8 mouse cellular contexts compared by ENCODE assay signal in genomic region chr8:84634849-84635304, GRCm38 (mm10). TPM values are rescaled to one million over a fixed set of nuclear protein-coding genes. Genes with fewer than 3 reads are reported as not detected.
DNase-seq lines count a peak whose midpoint lies in the region; ATAC-seq lines count a peak whose summit lies in the region.

No protein-coding gene starts in this region.

- H3K4me3 ChIP-seq in heart, embryonic 11.5 days (ENCODE audit: low read depth, low read length): no peak overlapping the region
- H3K4me3 ChIP-seq in embryonic facial prominence, embryonic 12.5 days: no peak overlapping the region
- H3K4me3 ChIP-seq in heart, embryonic 12.5 days: no peak overlapping the region
- no peak overlapping the region for H3K4me3 ChIP-seq in midbrain, embryonic 12.5 days

- H3K36me3 ChIP-seq in heart, embryonic 11.5 days (ENCODE audit: control insufficient read depth, insufficient read depth, low read length): no peaks in the 10 kb centered on the region
- no peaks in the 10 kb centered on the region for H3K36me3 ChIP-seq in embryonic facial prominence, embryonic 12.5 days
- no peaks in the 10 kb centered on the region for H3K36me3 ChIP-seq in heart, embryonic 12.5 days
- peaks cover 8% of the 10 kb centered on the region; the same call in 1 of the 2 replicates for H3K36me3 ChIP-seq in midbrain, embryonic 12.5 days

- no peak overlapping the region for H3K9ac ChIP-seq in heart, embryonic 11.5 days (ENCODE audit: low read depth, low read length)
- peak overlapping the region; percentile 51 for H3K9ac ChIP-seq in embryonic facial prominence, embryonic 12.5 days
- peak overlapping the region; percentile 54 for H3K9ac ChIP-seq in heart, embryonic 12.5 days
- peak overlapping the region; percentile 48; the same call in 1 of the 2 replicates for H3K9ac ChIP-seq in midbrain, embryonic 12.5 days (replicated peaks)

- H3K9me3 ChIP-seq in heart, embryonic 11.5 days (replicated peaks; ENCODE audit: control insufficient read depth, low read length): no peaks in the 10 kb centered on the region
- H3K9me3 ChIP-seq in embryonic facial prominence, embryonic 12.5 days: no peaks in the 10 kb centered on the region
- H3K9me3 ChIP-seq in heart, embryonic 12.5 days (replicated peaks): no peaks in the 10 kb centered on the region; the same call in 1 of the 2 replicates
- H3K9me3 ChIP-seq in midbrain, embryonic 12.5 days: no peaks in the 10 kb centered on the region

- no peak overlapping the region for H3K27ac ChIP-seq in heart, embryonic 11.5 days (ENCODE audit: low read depth, low read length)
- H3K27ac ChIP-seq in embryonic facial prominence, embryonic 12.5 days: peak overlapping the region; percentile 77
- H3K27ac ChIP-seq in heart, embryonic 12.5 days (ENCODE audit: poor library complexity, severe bottlenecking): no peak overlapping the region
- H3K27ac ChIP-seq in midbrain, embryonic 12.5 days (replicated peaks): peak overlapping the region; percentile 84

- 42% methylated on average over 9 of the region's 9 CpGs for WGBS in heart, embryonic 11.5 days (ENCODE audit: insufficient replicate concordance)
- 45% methylated on average over 9 of the region's 9 CpGs for WGBS in embryonic facial prominence, embryonic 12.5 days
- 45% methylated on average over 9 of the region's 9 CpGs for WGBS in heart, embryonic 12.5 days
- 26% methylated on average over 9 of the region's 9 CpGs for WGBS in midbrain, embryonic 12.5 days

- H3K4me1 ChIP-seq in heart, embryonic 11.5 days (ENCODE audit: control insufficient read depth, insufficient read depth, low read length): peaks cover 27% of the 10 kb centered on the region; the same call in 1 of the 2 replicates
- peaks cover 30% of the 10 kb centered on the region for H3K4me1 ChIP-seq in embryonic facial prominence, embryonic 12.5 days
- H3K4me1 ChIP-seq in heart, embryonic 12.5 days (replicated peaks): peaks cover 36% of the 10 kb centered on the region
- peaks cover 40% of the 10 kb centered on the region for H3K4me1 ChIP-seq in midbrain, embryonic 12.5 days

- ATAC-seq in heart, embryonic 11.5 days (replicated peaks; ENCODE audit: insufficient number of reproducible peaks, low FRiP score, low TSS enrichment): no peak
- no peak for ATAC-seq in embryonic facial prominence, embryonic 12.5 days (ENCODE audit: insufficient number of reproducible peaks, insufficient read depth, low FRiP score, low TSS enrichment)
- ATAC-seq in heart, embryonic 12.5 days (ENCODE audit: insufficient number of reproducible peaks, low FRiP score): no peak
- ATAC-seq in midbrain, embryonic 12.5 days (ENCODE audit: low FRiP score, low read depth): peak; percentile 25

- H3K27me3 ChIP-seq in heart, embryonic 11.5 days (ENCODE audit: control insufficient read depth, insufficient read depth, low read length): no peaks in the 10 kb centered on the region
- H3K27me3 ChIP-seq in embryonic facial prominence, embryonic 12.5 days: no peaks in the 10 kb centered on the region
- H3K27me3 ChIP-seq in heart, embryonic 12.5 days (replicated peaks): 0 out of 2 replicates have a peak, but pooled peaks cover 3% of the 10 kb centered on the region
- no peaks in the 10 kb centered on the region for H3K27me3 ChIP-seq in midbrain, embryonic 12.5 days

- DNase-seq in heart, adult 11 months: peak; percentile 97
- DNase-seq in adrenal gland, adult (ENCODE audit: inconsistent age in 2 of 2, low spot score in 1 of 2): peak; percentile 73 to 92
- DNase-seq in natural killer cell, adult 2 months (ENCODE audit: low spot score in 2 of 2): no peak
- no peak for DNase-seq in spleen, postnatal 4 days (ENCODE audit: low spot score in 2 of 2)

- H3K4me2 ChIP-seq in heart, embryonic 11.5 days: no peak overlapping the region
- no peak overlapping the region for H3K4me2 ChIP-seq in embryonic facial prominence, embryonic 12.5 days (replicated peaks)
- 0 out of 2 replicates have a peak overlapping the region, but pooled peaks have one; percentile 11 for H3K4me2 ChIP-seq in heart, embryonic 12.5 days
- H3K4me2 ChIP-seq in midbrain, embryonic 12.5 days (replicated peaks): peak overlapping the region; percentile 13; the same call in 1 of the 2 replicates

RNA-seq across cellular contexts. Expression of gene Ier2, which starts 27.8 kb away (rescaled TPM):
- 52.3 and 55.9 TPM in 2 replicates for polyA plus RNA-seq in heart, embryonic 11.5 days (2014; fragmentation: Nextera tagmentation; extraction: Ambion mirVana)
- 94.5 and 97.0 TPM in 2 replicates for polyA plus RNA-seq in embryonic facial prominence, embryonic 12.5 days (2016; fragmentation: Nextera tagmentation; extraction: Ambion mirVana)
- polyA plus RNA-seq in heart, embryonic 12.5 days (2016; fragmentation: Nextera tagmentation; extraction: Ambion mirVana): 63.4 and 68.1 TPM in 2 replicates
- polyA plus RNA-seq in midbrain, embryonic 12.5 days (2016; fragmentation: Nextera tagmentation; extraction: Ambion mirVana): 47.1 and 47.4 TPM in 2 replicates

RNA-seq across cellular contexts. Expression of gene Trmt1, which starts 51.2 kb away (rescaled TPM):
- polyA plus RNA-seq in heart, embryonic 11.5 days (2014; fragmentation: Nextera tagmentation; extraction: Ambion mirVana): 49.7 and 51.6 TPM in 2 replicates
- polyA plus RNA-seq in embryonic facial prominence, embryonic 12.5 days (2016; fragmentation: Nextera tagmentation; extraction: Ambion mirVana): 71.2 and 73.6 TPM in 2 replicates
- polyA plus RNA-seq in heart, embryonic 12.5 days (2016; fragmentation: Nextera tagmentation; extraction: Ambion mirVana): 46.2 and 49.5 TPM in 2 replicates
- 53.6 and 58.8 TPM in 2 replicates for polyA plus RNA-seq in midbrain, embryonic 12.5 days (2016; fragmentation: Nextera tagmentation; extraction: Ambion mirVana)

RNA-seq across cellular contexts. Expression of gene Nacc1, which starts 52.8 kb away (rescaled TPM):
- polyA plus RNA-seq in heart, embryonic 11.5 days (2014; fragmentation: Nextera tagmentation; extraction: Ambion mirVana): 19.1 and 19.6 TPM in 2 replicates
- polyA plus RNA-seq in embryonic facial prominence, embryonic 12.5 days (2016; fragmentation: Nextera tagmentation; extraction: Ambion mirVana): 19.4 and 20.8 TPM in 2 replicates
- 20.9 and 21.3 TPM in 2 replicates for polyA plus RNA-seq in heart, embryonic 12.5 days (2016; fragmentation: Nextera tagmentation; extraction: Ambion mirVana)
- 20.8 and 25.0 TPM in 2 replicates for polyA plus RNA-seq in midbrain, embryonic 12.5 days (2016; fragmentation: Nextera tagmentation; extraction: Ambion mirVana)

Comparison
In these comparisons a context has a peak if more than half of its experiments do, and no peak if none do; other contexts are left out.
1. H3K4me2 ChIP-seq: peak in heart, embryonic 12.5 days (single experiment) and midbrain, embryonic 12.5 days (single experiment); none in heart, embryonic 11.5 days (single experiment) and embryonic facial prominence, embryonic 12.5 days (single experiment).
2. DNase-seq: peak in heart, adult 11 months (single experiment) and adrenal gland, adult (2 of 2); none in natural killer cell, adult 2 months (0 of 2) and spleen, postnatal 4 days (0 of 2).
3. H3K27ac ChIP-seq: peak in embryonic facial prominence, embryonic 12.5 days (single experiment) and midbrain, embryonic 12.5 days (single experiment); none in heart, embryonic 11.5 days (single experiment) and heart, embryonic 12.5 days (single experiment).